Mouse (Mus musculus) B cell, adult 62 days (primary cell): ENCODE data around the gene Fam234b. TPM values are rescaled to one million over a fixed set of nuclear protein-coding genes. Genes with fewer than 3 reads are reported as not detected.

Experiments
- total RNA-seq: library from RNA; stranded (reverse); gene quantifications from 4 replicates; pipeline ENCODE4 v1.2.4, GENCODE M21; 2023

The Fam234b gene
- total RNA-seq, result 10.6 to 11.7 TPM (median 10.9 TPM) in 4 replicates

GRCm38 (mm10) chr6:135197921-135198532 lies at the start of gene Fam234b, which contains the start of gene Hebp1:
TSS of gene Fam234b (plus strand) at chr6:135197977.
TSS of gene Hebp1 (minus strand) at chr6:135198022.

GRCm38 (mm10) chr6:135254153-135254552 lies 56.4 kb downstream of the Fam234b start, which contains the start of gene Gsg1:
TSS of gene Gsg1 (minus strand) at chr6:135254351.

Other genes starting within 250 kb of the Fam234b start
- 0.21 to 0.27 TPM (median 0.25 TPM) in 4 replicates for gene Apold1, start 216.3 kb upstream of the Fam234b start, total RNA-seq
- gene Ddx47, start 186.4 kb upstream of the Fam234b start, total RNA-seq, result 131 to 154 TPM (median 137 TPM) in 4 replicates
- 0.73 to 1.8 TPM (median 1.5 TPM) in 4 replicates for gene Gprc5a, start 132.3 kb upstream of the Fam234b start, total RNA-seq
- gene Gprc5d, start 79.7 kb upstream of the Fam234b start, total RNA-seq, result not detected in 4 replicates
- 10.8 to 18.5 TPM (median 14.6 TPM) in 4 replicates for gene Hebp1, start within 50 bp of the Fam234b start, total RNA-seq
- not detected in 4 replicates for gene Gsg1, start 56.4 kb downstream of the Fam234b start, total RNA-seq
- not detected in 4 replicates for gene Pbp2, start 112.4 kb downstream of the Fam234b start, total RNA-seq
- gene Emp1, start 164.6 kb downstream of the Fam234b start, total RNA-seq, result 1.0 to 2.4 TPM (median 1.5 TPM) in 4 replicates